Mouse (Mus musculus) C2C12 (cell line): ENCODE measurements at regions not wholly inside any gene's neighbourhood (a gene's known extent, or its start where the extent isn't known, plus 50 kb on each side); places are given as distances from the start of the nearest gene placed in this dataset.
"Not testable (repeated sequence)": the region's sequence is repeated elsewhere in the genome, so short reads cannot be mapped to it uniquely, and the experiment has no call there.

ENCODE experiments used
- H3K27me3 ChIP-seq: one replicate; pipeline ENCODE4 v1.6.1; 2011; ENCODE audit not compliant: control insufficient read depth, insufficient read depth, insufficient read length
- H3K36me3 ChIP-seq: one replicate; pipeline ENCODE4 v1.6.1; 2011; ENCODE audit not compliant: control insufficient read depth, insufficient read depth
- H3K4me3 ChIP-seq: one replicate; pipeline ENCODE4 v1.5.1; 2011; ENCODE audit warnings: mild to moderate bottlenecking, control low read depth; ENCODE audit not compliant: poor library complexity, insufficient read depth, severe bottlenecking
- H3K79me2 ChIP-seq: one replicate; pipeline ENCODE4 v1.6.1; 2011; ENCODE audit not compliant: control insufficient read depth, insufficient read depth
- H3K79me3 ChIP-seq: one replicate; pipeline ENCODE4 v1.6.1; 2011; ENCODE audit warnings: low read depth, control low read depth
- H3ac ChIP-seq: one replicate; pipeline ENCODE3; 2011; ENCODE audit warnings: low read depth; ENCODE audit not compliant: control insufficient read depth, insufficient read length
- CEBPB ChIP-seq: IDR thresholded peaks from one replicate; pipeline ENCODE4 v1.6.1; 2011; ENCODE audit warnings: low read depth, mild to moderate bottlenecking, control low read depth, moderate library complexity
- CTCF ChIP-seq: IDR thresholded peaks from one replicate; pipeline ENCODE4 v1.5.1; 2011; ENCODE audit not compliant: control insufficient read depth, insufficient read depth, insufficient read length
- FOSL1 ChIP-seq: IDR thresholded peaks from one replicate; pipeline ENCODE4 v1.8.0; 2011; ENCODE audit warnings: mild to moderate bottlenecking, low read length; ENCODE audit not compliant: poor library complexity, insufficient read depth, severe bottlenecking
- MAX ChIP-seq: IDR thresholded peaks from one replicate; pipeline ENCODE4 v1.6.1; 2011; ENCODE audit warnings: mild to moderate bottlenecking, control low read depth
- MYOD1 ChIP-seq: IDR thresholded peaks from one replicate; pipeline ENCODE4 v1.6.1; 2011; ENCODE audit warnings: low read depth; ENCODE audit not compliant: control insufficient read depth, insufficient read length
- MYOG ChIP-seq: IDR thresholded peaks from one replicate; pipeline ENCODE4 v1.6.1; 2011; ENCODE audit not compliant: control insufficient read depth, insufficient read length; ENCODE audit errors: extremely low read depth
- USF1 ChIP-seq: IDR thresholded peaks from one replicate; pipeline ENCODE4 v1.6.1; 2011; ENCODE audit warnings: low read depth, mild to moderate bottlenecking, control low read depth, moderate library complexity

DNA sequence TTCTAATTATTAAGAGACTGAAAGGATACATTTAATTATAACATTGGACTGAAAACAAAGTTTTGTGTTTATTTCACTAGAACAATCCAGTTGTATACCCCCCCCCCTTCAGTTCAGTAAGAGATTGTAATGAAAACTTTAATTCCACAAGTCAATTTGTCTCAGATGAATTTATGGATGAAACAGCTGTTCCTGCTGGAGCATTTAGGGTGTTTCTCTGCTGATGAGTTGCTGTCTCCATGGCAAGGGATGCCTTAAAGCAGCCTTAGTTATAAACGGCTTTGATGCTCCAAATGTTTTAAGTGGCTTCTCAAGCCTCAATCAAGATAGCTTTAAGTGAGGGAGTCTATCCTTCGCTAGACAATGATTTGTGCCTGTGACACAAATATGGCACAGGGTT, 112.1 kb upstream of the Ctso start:
- H3K4me3 ChIP-seq = no peak overlapping the region
- H3K36me3 ChIP-seq = no peaks in the 10 kb centered on the region
- H3K79me3 ChIP-seq = no peaks in the 10 kb centered on the region
- H3K79me2 ChIP-seq = no peaks in the 10 kb centered on the region
- H3ac ChIP-seq = no peak overlapping the region
- TF ChIP-seq CTCF = no peak
- TF ChIP-seq FOSL1 = no peak
- no peak for TF ChIP-seq MYOG
- no peak for TF ChIP-seq MYOD1
- no peak for TF ChIP-seq MAX
- no peak for TF ChIP-seq USF1
- no peak for TF ChIP-seq CEBPB
- no peaks in the 10 kb centered on the region for H3K27me3 ChIP-seq

DNA sequence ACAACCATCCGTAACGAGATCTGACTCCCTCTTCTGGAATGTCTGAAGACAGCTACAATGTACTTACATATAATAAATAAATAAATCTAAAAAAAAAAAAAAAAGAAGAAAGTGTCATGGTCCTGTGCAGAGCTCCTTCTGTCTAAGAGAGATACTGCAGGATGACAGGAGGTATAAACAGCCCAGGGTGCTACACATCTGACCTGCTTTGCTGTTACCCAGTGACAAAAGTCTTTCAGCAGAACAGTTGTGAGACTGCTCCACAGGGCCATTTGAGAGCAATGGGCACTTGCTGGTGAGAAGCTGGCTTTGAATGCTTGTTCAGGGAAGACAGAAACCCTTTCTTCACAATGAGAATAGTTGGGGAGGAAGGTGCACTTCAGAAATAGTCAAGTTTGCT, 102.9 kb upstream of the Ctso start:
- no peak for TF ChIP-seq MYOG
- TF ChIP-seq CEBPB = no peak
- no peak for TF ChIP-seq MAX
- no peak for TF ChIP-seq MYOD1
- no peak for TF ChIP-seq FOSL1
- no peak for TF ChIP-seq CTCF
- TF ChIP-seq USF1 = no peak
- H3K27me3 ChIP-seq = no peaks in the 10 kb centered on the region
- no peaks in the 10 kb centered on the region for H3K79me2 ChIP-seq

DNA sequence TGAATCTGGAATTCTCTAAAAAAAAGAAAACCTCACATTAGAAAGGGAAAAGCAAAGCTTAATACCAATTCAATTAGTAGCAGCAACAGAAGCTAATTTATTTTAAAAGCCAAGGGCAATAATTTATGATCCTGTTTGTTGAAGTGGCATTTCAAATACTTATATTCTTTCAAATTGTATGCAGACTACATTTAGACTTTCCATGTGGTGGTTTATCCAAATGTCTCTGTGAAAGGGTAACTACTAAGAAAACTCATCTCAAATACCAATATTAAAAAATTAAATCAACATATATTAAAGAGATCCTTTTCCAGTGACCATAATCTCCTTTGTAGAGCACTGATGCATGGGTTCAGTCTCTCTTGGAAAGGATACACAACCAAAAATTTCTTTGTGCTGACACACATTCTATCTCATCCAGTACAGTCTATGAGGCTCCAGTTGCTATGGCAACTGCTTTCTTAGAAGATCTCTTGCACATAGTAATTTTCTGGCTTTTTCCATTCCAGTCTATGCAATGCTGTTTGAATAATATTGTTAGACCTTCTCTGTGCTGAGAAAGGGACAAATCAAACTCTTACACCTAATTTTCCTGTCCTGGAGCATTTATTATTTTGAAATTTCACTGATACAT, 102.3 kb upstream of the Ctso start:
- no peaks in the 10 kb centered on the region for H3K79me2 ChIP-seq
- no peaks in the 10 kb centered on the region for H3K79me3 ChIP-seq
- H3K36me3 ChIP-seq = no peaks in the 10 kb centered on the region
- TF ChIP-seq CTCF (no peak), FOSL1 (no peak), USF1 (no peak), MYOG (no peak), CEBPB (no peak), MYOD1 (no peak)
- H3ac ChIP-seq = no peak overlapping the region
- no peaks in the 10 kb centered on the region for H3K27me3 ChIP-seq
- no peak overlapping the region for H3K4me3 ChIP-seq

More for the DNA sequence above, 102.9 kb upstream of the Ctso start:
- Histone ChIP-seq H3K79me3 (no peaks in the 10 kb centered on the region), H3K4me3 (no peak overlapping the region), H3K36me3 (no peaks in the 10 kb centered on the region), H3ac (no peak overlapping the region)

DNA sequence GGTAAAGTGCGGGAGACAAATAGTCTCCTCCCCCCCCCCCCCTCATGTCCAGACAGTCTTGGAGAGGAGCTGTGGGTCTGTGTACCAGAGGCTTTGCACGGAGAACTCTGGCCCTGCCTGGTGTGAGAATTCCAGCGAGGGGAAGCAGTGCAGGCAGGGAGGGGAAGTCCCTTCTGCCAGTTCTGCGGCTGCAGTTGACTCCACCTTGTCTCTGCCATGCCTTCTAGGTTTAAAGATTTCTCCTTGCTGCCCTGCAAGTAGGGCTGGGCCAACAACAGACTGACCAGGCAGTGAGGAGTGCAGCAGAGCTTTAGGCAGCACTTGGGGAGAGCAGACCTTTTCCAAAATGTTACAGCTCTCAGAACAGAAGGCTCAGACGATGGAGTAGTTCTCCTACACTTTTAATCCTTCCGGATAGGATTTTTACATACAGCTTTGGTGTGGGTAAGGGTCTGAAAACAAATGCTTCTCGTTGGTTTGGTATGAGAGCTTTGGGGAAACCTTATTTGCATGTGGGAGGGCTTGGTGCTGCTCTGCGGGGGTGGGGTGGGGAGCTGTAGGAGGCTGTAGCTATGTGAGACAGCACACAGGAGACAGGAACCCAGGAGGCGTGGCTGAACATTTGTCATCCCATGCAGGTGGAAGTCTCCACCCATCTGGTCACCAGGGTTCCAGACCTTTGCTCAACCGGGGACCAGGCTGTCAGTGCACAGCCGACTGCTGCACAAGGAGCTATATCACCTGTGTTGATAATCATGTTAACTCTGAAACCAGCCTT, 96.8 kb upstream of the Ctso start:
- no peak overlapping the region for H3K4me3 ChIP-seq
- no peaks in the 10 kb centered on the region for H3K79me2 ChIP-seq
- no peaks in the 10 kb centered on the region for H3K27me3 ChIP-seq
- H3K36me3 ChIP-seq = no peaks in the 10 kb centered on the region
- TF ChIP-seq CEBPB (no peak), CTCF (no peak), USF1 (no peak), MAX (no peak), MYOG (no peak)
- H3K79me3 ChIP-seq = no peaks in the 10 kb centered on the region
- H3ac ChIP-seq = no peak overlapping the region

DNA sequence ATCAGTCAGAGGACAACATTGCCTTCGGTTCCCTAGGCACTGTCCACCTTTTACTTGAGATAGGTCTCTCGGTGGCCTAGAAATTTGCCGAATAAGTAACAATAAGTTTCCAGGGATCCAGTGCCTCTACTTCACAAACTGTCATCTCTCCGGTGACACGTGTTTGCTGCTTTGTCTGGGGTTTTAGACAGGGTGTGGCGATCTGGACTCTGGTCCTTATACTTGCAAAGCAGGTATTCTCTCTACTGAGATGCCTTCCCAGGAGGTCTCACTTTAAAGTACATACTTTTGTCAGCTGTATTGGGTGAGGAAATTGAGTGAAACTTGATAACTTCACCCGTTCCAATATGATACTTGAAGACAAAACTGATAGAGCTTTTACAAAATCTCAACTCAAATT, 95.9 kb upstream of the Ctso start:
- no peaks in the 10 kb centered on the region for H3K79me3 ChIP-seq

DNA sequence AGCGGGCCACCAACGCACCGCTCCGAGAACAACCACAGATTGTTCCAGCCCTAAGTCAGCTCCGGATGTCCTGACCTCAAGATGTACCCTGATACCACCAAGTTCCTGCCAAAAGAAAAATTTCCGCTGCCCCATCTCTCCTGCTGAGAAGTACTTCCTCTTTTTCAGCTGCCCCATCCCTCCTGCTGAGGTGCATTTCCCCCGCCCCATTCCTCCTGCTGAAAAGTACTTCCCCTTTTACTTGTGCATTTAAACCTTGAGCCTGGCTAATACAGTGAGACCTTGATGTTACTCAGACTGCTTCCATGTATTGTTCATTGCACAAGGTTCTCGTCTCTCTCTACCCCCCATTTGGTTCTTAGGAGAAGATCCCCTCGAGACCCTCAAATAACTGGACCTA, 94.3 kb upstream of the Ctso start:
- not testable (repeated sequence) for H3ac ChIP-seq, H3K79me2 ChIP-seq, H3K4me3 ChIP-seq, H3K36me3 ChIP-seq, H3K27me3 ChIP-seq, H3K79me3 ChIP-seq

More for the DNA sequence above, 95.9 kb upstream of the Ctso start:
- Histone ChIP-seq H3K27me3 (no peaks in the 10 kb centered on the region), H3K79me2 (no peaks in the 10 kb centered on the region), H3K36me3 (no peaks in the 10 kb centered on the region), H3ac (no peak overlapping the region), H3K4me3 (no peak overlapping the region)
- TF ChIP-seq MYOD1 (no peak), FOSL1 (no peak), CEBPB (no peak), MYOG (no peak), CTCF (no peak), USF1 (no peak), MAX (no peak)
